Mouse (Mus musculus): Measurements from ENCODE around the gene Cog6.

DNA sequence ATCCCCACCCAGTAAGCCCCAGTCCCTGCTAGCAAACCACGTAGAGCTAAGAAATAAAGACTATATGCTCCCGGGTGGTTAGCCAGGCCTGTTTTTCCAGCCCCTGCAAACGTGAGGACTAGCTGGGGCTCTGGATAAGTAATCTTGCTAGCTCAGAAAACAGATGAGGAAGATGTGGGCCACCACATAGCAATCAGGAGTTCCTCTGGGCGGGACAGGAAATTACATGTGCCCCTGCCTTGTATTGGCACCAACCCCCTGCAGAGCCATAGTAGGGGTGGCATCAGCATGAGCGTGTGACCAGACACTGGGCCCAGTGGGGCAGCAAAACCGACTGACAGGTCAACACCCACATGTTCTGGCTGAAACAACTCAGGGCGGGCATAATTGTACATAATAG, 44.1 kb downstream of the Cog6 start:
- TF ChIP-seq CTCF (IDR thresholded peaks at IDR 0.05), result no peak
- TF ChIP-seq POLR2A (IDR thresholded peaks at IDR 0.05; ENCODE audit: insufficient read depth, low read depth, low read length), result no peak
- no peak for TF ChIP-seq EP300 (IDR thresholded peaks at IDR 0.05; ENCODE audit: insufficient read depth, low read depth, low read length)

Measured in heart, adult 2 months (tissue).